Comparison of ENCODE assay signal across 27 mouse cellular contexts in the genomic region with DNA sequence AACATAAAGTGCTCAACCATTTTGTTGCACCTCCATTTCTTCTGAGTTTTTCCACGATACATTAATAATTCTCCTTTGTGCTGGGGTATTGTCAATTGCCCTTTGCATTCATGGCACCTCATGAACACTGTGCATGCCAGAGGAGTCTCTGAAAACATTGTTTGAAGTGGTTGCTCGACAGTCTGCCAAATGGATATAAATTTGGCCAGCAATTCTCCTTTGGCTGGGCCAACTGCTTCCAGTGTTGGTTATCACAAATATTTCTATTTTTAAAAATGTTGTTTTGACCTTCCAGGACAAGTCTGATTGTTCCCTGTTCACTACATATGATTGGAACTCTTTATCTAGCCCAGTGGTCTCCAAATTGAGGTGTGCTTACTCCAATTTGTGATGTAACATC.
DNase-seq lines count a peak whose midpoint lies in the region; ATAC-seq and TF ChIP-seq lines count a peak whose summit lies in the region.
"Had no signal": no experiment of that assay in that cellular context is flagged by ENCODE, and none has a peak within 500 bp of the region (broad histone marks: within the 10 kb centered on the region; RNA-seq: fewer than 3 reads in every experiment).

No protein-coding gene starts in this region.

- H3K9ac ChIP-seq in heart, postnatal 0 days (replicated peaks; ENCODE audit: low read depth, low read length), result no peak overlapping the region
- H3K9ac ChIP-seq: forebrain, embryonic 13.5 days; heart, embryonic 15.5 days; hindbrain, embryonic 14.5 days had no signal

- no peaks in the 10 kb centered on the region for H3K36me3 ChIP-seq in heart, embryonic 10.5 days
- no peaks in the 10 kb centered on the region for H3K36me3 ChIP-seq in heart, postnatal 0 days (replicated peaks; ENCODE audit: control insufficient read depth, insufficient read depth, low read length)
- H3K36me3 ChIP-seq: forebrain, embryonic 10.5 days; G1E; heart, embryonic 15.5 days had no signal

- peak; percentile 53 for ATAC-seq in heart, postnatal 0 days (ENCODE audit: insufficient read depth, low read depth)
- ATAC-seq: forebrain, embryonic 13.5 days; forebrain, embryonic 16.5 days; hindbrain, postnatal 0 days; inflammation-experienced regulatory T-cells, adult 6 months; intestine, embryonic 16.5 days; Patski had no signal

- H3K9me3 ChIP-seq in heart, embryonic 10.5 days, result no peaks in the 10 kb centered on the region
- H3K9me3 ChIP-seq in heart, postnatal 0 days (replicated peaks; ENCODE audit: control insufficient read depth, low read length), result no peaks in the 10 kb centered on the region
- H3K9me3 ChIP-seq: forebrain, embryonic 10.5 days; forebrain, embryonic 13.5 days; heart, embryonic 15.5 days had no signal

- no peak for TF ChIP-seq CTCF in heart, postnatal 0 days (IDR thresholded peaks at IDR 0.05; ENCODE audit: low read depth)

- no peaks in the 10 kb centered on the region for H3K27me3 ChIP-seq in heart, embryonic 10.5 days (ENCODE audit: insufficient read depth, poor library complexity, severe bottlenecking)
- H3K27me3 ChIP-seq in heart, postnatal 0 days (ENCODE audit: control insufficient read depth, insufficient read depth, low read length), result no peaks in the 10 kb centered on the region
- H3K27me3 ChIP-seq: CH12.LX; forebrain, embryonic 13.5 days; heart, embryonic 15.5 days; Patski had no signal

- WGBS in heart, embryonic 10.5 days, result 77% methylated on average over 2 of the region's 2 CpGs
- WGBS in heart, postnatal 0 days, result 39% methylated on average over 2 of the region's 2 CpGs

- no peak for TF ChIP-seq EP300 in heart, postnatal 0 days (IDR thresholded peaks at IDR 0.05; ENCODE audit: low read depth)

- H3K27ac ChIP-seq in heart, embryonic 10.5 days, result no peak overlapping the region
- H3K27ac ChIP-seq in heart, postnatal 0 days (ENCODE audit: low read depth), result no peak overlapping the region
- H3K27ac ChIP-seq: forebrain, embryonic 10.5 days; forebrain, embryonic 13.5 days; heart, embryonic 15.5 days; hindbrain, embryonic 14.5 days; hindbrain, postnatal 0 days had no signal

- peak; percentile 51 to 74 for DNase-seq in heart, adult 18-20 months
- no peak for DNase-seq in heart, embryonic 10.5 days (ENCODE audit: low spot score)
- peak; percentile 22 for DNase-seq in lung, postnatal 10 days
- no peak for DNase-seq in lung, postnatal 36 days
- DNase-seq in heart, postnatal 0 days (ENCODE audit: low spot score), result peak; percentile 9
- DNase-seq in adrenal gland, adult 2 months, result no peak
- no peak for DNase-seq in cerebellum, postnatal 4 days (ENCODE audit: low spot score in 2 of 2)
- DNase-seq: adrenal gland, postnatal 14 days; B cell, adult 2 months; cerebellum, adult 11-12 months; cerebellum, adult 8-10 months; cerebellum, postnatal 10 days; cerebellum, postnatal 36 days; gastrocnemius, postnatal 10 days; gastrocnemius, postnatal 36 days; kidney, adult 18-20 months had no signal

- no peak overlapping the region for H3K4me3 ChIP-seq in heart, embryonic 10.5 days
- no peak overlapping the region for H3K4me3 ChIP-seq in heart, postnatal 0 days (ENCODE audit: low read depth, low read length)
- H3K4me3 ChIP-seq: forebrain, embryonic 10.5 days; forebrain, embryonic 13.5 days; heart, embryonic 15.5 days had no signal

- no peaks in the 10 kb centered on the region for H3K4me1 ChIP-seq in heart, embryonic 10.5 days
- H3K4me1 ChIP-seq in heart, postnatal 0 days (ENCODE audit: control insufficient read depth, insufficient read depth), result no peaks in the 10 kb centered on the region
- H3K4me1 ChIP-seq: forebrain, embryonic 10.5 days; forebrain, embryonic 13.5 days; heart, embryonic 15.5 days had no signal

- no peak overlapping the region for H3K4me2 ChIP-seq in heart, postnatal 0 days (ENCODE audit: low read depth, low read length)
- H3K4me2 ChIP-seq: forebrain, embryonic 13.5 days; heart, embryonic 15.5 days; hindbrain, embryonic 14.5 days had no signal

Comparison
In these comparisons a context has a peak if more than half of its experiments do, and no peak if none do; other contexts are left out.
1. DNase-seq: peak in heart, adult 18-20 months (2 of 2), lung, postnatal 10 days (single experiment) and heart, postnatal 0 days (single experiment); none in heart, embryonic 10.5 days (single experiment), lung, postnatal 36 days (single experiment), adrenal gland, adult 2 months (single experiment) and cerebellum, postnatal 4 days (0 of 2).